Mouse (Mus musculus) CD4-positive, CD25-positive, alpha-beta regulatory T cell, adult 2 months (primary cell): ENCODE measurements at regions not wholly inside any gene's neighbourhood (a gene's known extent, or its start where the extent isn't known, plus 50 kb on each side); places are given as distances from the start of the nearest gene placed in this dataset.
"Not testable (repeated sequence)": the region's sequence is repeated elsewhere in the genome, so short reads cannot be mapped to it uniquely, and the experiment has no call there.

Experiments used
- DNase-seq: peaks from one replicate; pipeline ENCODE4 v3.0.0-alpha.2; 2012; ENCODE audit warnings: low read depth, low spot score

DNA sequence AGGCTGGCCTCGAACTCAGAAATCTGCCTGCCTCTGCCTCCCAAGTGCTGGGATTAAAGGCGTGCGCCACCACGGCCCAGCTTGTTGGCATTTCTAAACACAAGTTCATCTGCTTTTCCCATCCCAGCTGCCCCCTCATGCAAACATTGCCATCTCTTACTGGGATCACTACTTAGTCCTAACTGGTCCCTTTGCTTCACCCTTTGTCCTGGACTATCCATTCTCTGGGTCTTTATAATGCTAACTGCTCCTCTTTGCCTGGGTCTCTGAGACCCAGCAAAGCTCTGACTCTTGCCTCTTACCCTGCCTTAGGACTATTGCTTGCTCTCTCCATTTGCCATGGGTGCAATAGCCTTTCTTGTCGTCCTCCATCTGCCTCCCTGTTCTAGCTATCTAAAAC is 103.7 kb downstream of the Dad1 start:
- no peak for DNase-seq

DNA sequence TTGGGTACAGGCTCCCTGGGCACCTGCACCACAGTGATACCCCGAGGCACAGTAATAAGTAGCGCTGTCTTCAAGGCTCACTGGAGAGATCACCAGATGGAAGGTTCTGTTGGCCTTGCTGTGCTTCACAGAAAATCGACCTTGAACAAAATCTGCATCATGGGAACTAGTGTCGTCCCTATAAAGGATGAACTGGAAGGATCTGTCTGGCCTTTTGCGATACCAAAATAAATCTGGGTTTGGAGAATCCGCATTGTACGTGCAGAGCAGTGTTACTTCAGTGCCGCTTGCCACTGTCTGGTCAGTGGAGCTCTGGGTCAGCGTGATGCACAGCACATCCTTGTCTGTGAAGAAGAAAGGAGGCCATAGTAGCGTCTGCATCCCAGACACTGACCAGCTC is 105.3 kb downstream of the Dad1 start:
- no peak for DNase-seq

DNA sequence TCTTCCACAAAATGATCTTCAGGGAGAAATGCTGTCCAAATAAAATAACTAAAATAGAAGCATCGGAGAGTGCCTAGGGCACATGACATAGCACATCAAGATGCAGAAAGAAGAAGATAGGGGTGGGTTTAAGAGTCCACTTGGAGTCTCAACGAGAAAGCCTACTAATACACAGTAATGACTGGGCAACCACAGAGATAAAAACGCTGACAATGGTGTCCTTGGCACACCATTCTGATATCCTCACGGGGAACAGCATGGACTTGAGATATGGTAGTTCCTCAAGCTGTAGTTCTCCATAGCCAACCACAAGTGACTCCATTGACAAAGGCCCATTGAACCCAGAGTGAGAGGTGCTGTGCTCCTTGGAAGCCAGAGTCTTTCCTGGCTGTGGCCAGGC is 105.8 kb downstream of the Dad1 start:
- DNase-seq: no peak

DNA sequence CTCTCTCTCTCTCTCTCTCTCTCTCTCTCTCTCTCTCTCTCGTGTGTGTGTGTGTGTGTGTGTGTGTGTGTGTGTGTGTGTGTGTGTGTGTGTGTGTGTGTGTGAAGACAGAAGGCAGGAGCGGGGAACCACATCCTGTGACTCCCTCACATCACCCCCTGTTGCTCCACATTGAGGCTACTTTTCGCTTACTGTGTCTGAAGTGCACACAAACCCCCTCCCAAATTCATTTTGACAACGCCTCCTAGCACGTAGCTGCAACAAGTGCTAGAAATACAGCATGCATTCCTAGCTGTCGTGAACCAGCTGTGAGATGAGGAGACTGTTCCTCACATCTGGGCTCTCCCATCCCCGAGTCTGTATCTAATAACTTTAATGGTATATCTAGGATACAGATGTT is 106.4 kb downstream of the Dad1 start:
- peak; percentile 53 for DNase-seq

DNA sequence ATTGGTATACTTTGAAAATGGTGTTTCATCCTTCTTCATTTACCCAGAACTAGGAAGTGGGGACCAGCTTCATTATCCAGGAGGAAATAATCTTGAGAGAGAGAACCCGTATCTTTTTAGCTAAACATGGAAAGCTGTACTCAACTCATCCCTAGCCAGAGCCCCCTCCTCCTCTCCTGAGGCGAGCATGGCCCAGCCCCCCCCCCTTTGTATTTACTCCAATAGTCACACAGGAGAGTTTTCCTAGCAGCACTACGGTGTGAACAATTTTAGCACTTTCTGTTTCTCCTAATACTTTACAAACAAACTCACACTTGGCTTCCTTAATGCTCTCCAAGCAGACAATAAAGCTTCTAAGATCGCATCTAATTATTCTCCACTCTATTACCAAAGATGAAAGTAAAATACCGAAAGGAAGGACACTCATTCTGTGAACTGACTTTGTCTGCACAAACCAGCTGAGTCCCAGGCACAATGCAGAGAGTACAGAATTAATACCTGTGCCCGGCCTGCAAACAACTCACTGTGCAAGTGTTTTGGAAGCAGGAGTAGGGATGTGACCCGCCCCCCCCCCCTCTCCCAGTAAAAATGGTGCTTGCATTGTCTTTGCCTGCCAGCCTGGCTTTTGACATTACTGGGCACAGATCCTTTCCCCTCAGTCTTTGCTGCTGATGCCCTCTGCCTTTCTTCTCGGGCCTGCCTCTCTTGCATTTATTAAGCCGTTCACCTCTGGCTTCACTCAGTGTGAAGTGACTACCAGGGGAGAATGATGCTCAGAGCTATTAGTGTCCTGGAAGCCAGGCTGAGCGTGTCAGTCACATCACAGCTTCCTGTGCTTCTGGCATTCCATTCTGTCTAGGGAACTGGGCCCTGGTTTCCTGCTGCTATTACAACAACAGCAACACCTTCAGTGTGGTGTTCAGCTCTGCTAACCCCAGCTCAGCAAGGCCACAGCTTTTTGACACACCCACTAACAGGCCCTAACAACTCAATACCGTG is 107.9 kb downstream of the Dad1 start:
- DNase-seq: no peak

DNA sequence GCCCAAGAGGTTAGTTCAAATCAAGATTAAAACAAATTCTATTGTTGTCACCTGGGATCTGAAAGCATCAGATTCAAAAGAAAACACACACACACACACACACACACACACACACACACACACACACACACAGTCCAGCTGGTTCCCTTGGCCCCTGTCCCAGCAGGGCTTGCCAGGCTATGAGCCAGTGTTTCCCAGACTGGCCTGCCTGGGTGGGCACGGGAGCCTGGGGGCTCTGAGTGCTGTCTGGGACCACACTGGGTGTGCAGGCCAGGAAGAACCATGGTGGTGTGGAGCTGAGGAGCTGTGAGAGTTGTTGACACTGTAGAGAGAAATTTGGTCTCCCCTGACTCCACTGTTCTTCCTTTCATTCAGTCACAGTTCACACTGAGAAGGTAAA is 110.1 kb downstream of the Dad1 start:
- no peak for DNase-seq

DNA sequence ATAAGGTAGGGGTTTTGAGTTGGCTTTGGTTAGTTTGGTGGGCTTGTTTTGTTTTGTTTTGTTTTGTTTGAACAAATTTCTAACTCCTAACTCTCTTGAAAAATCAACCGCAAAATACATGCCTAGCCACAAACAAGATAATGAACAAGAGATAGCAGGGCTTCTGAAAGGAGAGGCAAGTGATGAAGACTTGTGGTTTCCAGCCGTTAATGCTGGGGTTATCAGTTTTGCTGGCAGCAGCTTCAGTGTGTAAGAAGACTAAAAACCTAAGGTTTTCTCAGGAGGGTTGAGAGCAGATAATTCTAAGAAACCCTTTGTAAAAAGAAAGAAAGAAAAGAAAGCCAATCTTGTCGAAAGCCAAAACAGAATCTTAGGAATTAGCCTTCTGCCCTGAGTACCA is 115.6 kb downstream of the Dad1 start:
- no peak for DNase-seq

DNA sequence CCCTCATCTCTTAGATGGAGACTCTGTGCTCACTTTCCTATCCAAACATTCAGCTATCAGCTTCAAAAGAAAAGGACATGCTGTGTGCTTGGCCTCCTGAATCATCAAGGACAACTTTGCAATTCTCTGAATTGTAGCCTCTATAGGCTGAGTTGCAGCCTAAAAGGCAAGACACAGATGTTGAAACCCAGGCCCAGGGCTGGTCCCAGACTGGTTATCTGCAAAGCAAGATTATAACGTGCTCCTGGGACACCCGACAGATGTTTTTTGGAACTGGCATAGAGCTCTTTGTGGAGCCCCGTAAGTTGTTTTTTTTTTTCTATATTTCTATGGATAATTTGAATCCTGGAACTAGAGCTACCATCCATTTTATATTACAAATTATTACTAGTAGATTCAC is 117.4 kb downstream of the Dad1 start:
- DNase-seq: no peak

DNA sequence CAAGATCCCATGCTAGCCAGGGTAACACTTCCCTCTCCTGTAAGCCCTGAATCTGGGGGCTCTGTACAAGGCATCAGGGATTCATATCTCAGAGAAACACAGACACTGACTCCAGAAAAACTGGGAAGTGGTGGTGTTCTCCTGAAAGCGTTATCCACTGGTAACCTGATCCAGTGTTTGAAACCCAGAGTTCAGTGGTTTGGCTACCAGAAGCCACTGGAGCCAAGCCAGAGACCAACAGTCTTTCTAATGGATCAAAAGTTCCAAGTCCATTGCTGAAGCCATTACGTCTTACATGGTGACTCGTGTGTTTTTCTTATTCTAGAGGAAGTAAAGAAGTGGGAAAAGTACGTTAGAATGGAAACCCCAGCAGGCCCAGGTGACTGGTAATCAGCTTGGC is 125.6 kb downstream of the Dad1 start:
- DNase-seq: no peak

DNA sequence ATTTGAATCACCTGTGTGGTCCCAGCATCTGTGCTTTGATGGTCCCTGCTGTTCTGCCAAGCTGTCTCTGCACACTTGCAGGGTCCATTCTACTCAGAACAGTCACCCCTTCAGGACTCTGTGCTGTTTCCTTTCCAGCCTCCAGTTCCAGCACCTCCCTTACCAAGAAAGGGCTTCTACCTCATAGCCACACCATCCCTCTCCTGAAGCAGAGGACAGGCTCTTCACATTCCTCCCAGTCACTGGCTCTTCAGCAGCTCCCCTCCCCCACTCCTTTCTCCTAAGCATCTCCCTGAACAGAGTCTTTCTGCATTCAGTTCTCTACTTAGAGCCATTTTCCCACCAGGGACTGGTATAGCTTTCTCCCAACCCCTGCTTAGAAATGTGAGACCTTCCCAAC is 128.4 kb downstream of the Dad1 start:
- no peak for DNase-seq

DNA sequence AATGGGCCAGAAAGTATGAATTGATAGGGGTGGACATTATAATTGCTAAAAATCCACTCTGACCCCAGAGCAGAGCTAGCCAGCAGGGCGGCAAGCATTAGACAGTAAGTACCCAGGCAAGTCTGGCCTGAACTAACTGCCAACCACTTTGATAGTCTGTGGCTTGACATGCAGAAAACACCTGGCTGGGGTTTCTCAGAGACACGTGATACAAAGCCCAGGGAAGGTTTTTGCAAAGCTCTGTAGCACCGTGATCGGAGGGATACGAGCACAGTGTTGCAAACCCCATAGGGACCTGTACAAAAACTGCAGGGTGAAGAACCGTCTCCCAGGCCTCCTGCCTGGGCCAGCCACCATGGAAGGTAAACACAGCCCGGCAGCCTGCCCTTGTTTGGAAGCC is 131.9 kb downstream of the Dad1 start:
- DNase-seq: no peak

DNA sequence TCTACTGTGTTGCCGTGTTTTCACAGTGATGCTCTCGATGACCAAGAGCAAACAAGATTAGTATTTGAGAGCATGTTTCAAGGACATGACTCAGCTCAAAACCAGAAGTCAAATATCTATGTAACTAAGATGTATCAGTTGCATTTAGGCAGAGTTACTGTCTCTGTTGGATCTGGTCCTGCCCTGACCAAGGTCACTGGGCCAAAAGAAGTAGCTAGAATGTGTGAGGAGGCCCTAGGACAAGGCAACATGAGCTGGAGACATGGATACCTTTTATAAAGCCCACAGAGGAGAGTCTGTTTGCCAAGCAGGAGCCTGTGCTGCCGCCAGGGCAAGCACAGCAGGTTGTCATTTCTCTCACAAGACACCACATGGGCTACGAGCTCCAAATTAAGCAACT is 132.6 kb downstream of the Dad1 start:
- no peak for DNase-seq

DNA sequence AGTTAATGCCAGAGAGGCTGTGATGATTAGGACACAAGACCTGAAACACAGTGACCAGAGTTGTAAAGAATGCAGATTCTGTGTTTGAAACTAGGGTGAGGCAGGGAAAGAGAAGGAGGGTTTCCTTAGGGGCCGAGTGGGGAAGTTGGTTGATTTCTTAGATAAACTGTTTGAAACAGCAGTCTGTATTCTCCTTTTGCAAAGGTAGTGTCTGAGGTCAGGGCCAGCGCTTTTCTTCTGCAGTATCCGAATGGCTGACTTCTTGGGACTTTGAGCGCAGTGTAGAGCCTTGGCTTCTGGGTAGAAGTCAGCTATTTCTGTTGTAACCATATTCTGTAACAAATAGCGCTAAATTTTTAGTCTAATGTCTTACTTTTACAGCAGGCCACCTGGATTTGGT is 133.7 kb downstream of the Dad1 start:
- no peak for DNase-seq

DNA sequence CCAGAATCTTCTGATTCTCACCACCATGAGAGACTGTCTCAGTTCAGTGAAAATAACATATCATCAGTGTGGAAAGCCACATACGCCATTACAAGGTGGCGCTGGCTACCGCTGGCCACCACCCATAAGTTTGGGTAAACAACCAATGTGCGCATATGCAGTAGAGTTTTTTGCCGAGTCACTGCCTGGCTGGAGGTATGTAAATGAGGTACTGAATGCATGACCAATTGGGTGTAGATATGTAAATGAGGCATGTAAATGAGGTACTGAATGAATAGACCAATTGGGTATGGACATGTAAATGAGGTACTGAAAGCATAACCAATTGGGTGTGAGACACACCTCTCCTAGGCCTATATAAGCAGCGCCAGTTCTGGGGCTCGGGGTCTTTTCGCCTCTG is 136.3 kb downstream of the Dad1 start:
- not testable (repeated sequence) for DNase-seq

DNA sequence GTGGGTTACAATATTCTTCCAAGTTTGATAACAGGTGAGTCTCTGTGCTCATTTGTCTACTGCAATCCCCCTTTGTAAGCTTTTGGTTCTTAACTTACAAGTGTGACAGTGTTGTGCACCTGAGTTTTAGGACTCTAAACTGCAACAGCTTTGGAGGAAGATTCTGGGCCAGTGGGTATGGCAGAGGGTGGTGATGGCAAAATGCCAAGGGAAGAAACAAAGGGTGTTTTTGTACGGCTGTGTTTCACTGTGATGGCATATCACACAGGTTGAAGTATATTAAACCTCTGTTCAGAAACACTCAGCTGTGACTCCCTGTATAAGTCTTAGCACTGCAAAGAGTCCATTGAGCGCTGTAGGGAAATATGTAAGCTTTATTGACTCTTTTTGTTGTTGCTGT is 140.7 kb downstream of the Dad1 start:
- DNase-seq: no peak

DNA sequence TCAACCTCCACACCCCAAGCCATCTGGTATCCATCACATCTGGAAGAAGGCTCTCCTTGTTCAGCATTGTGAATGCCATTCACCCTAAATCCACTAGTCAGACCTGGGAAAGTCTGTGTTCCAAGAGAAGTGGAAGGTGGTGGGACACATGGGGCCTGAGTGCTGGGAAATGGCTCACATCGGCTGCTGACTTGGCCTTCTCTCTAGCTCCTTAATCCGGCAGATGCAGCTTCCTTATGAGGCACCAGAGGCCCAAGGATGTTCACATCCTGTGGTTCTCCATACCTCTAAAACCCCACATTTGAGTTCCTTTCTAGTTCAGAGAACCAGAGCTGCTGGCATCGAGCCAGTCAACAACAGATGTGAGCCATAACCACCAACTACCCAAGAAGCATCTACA is 142.9 kb downstream of the Dad1 start:
- peak; percentile 14 for DNase-seq

DNA sequence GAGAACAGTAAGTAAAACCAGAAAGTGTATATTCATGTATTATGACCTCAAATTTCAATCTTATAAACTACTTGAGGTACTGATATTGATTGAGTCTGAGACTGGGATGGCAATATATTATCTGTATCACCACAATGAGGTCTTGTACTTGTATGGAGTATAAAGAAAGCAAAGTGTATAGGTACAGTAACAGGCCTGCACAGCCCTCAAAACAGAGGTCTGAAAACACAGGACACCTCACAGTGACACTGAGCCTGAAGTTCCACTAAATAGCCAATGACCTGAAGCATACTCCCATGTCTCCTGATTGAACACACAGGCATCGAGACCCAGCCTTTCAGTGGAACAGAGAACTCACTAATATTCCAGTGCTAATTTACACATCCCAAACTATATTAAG is 144.8 kb downstream of the Dad1 start:
- DNase-seq: no peak

DNA sequence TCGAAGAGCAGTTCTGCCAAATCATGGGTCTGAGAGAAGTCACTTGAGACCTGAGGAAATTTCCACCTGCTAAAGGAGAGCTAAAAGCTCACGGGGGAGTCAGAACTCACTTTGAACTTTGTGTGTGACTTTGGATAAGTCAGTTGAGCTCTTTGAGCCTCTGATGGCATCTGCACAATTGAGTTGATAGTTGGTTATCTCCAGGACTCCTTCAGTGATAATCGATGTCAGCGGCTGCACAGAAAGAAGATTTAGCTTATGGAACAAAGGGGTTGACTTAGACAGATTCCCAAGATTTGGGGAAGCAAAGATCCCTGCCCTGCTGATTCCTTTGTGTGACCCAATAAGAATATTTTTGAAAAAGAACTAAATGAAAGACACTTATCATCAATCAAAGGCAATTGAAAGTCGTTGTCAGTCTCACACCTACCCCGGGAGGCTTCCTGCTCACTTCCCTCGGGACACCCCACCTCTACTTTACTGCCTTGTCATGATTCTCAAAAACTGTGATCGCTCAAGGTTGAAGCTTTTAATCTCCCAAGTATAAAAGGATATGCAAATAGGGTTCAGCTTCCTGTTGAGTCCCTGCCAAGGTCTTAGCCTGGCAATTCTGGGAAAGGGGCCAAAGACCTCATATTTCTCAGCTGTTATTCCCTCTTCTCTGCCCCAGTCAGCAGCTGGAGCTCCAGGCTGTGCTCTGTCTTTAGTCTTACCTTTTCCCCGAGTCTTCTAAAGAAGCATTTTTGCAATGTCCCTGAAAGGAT is 145.4 kb downstream of the Dad1 start:
- DNase-seq: no peak

DNA sequence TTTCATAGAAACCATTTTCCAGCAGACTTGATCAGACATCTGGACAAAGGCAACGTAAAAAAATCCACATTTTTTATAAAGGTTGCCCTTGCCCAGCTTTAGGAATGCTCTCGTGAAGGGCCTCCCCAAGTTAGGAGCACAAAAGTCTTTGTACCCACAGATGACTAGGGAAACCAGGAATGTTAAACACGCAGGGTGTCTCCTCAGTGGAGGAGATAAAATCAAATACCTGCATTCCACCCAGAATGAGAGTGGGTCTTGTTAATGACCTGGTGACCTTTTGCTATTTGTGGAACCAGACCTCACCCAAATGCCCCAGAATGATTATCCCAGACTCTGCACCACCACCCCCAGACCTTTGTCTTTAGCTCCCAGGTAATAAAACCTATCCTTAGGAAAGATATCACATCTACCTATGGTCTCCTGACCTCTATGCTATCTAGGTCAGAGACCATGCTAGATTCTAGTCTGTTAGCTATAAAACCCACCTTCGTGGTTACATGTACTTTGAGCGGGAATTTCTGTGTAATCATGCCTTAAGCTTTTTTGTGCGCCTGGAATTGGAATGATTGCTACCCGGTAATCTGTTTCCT is 146.6 kb downstream of the Dad1 start:
- DNase-seq: no peak

DNA sequence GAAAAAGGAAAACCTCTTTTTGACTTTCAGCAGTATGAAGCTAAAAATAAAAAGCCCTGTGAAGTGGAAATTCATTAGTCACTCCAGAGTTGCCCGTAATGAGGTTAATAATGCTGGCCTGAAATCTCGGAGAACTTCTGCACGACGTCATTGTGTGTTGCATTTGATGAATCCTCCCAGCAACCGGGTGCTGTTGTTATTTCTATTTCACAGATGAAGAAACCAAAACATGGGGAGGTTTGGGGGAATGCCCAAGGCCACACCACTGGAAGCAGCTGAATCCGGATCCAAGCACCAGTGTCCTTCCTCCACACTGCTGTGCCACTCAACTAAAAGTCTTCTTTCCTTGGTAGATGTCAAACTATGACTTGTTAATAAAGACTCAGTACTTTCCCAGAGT is 149.7 kb downstream of the Dad1 start:
- DNase-seq: no peak

DNA sequence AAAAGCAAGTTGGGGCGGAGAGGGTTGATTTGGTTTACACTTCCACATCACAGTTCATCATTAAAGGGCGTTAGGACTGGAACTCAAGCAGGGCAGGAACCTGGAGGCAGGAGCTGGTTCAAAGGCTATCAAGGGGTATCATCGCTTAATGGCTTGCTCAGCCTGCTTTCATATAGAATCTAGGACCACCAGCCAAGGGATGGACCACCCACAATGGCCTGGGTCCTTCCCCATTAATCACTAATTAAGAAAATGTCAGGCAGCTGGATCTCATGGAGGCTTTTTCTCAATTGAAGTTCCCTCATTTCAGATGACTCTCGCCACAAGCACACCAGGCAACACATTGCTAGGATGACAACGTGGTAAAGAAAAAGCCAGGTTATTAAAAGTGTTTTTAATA is 150.4 kb downstream of the Dad1 start:
- no peak for DNase-seq

DNA sequence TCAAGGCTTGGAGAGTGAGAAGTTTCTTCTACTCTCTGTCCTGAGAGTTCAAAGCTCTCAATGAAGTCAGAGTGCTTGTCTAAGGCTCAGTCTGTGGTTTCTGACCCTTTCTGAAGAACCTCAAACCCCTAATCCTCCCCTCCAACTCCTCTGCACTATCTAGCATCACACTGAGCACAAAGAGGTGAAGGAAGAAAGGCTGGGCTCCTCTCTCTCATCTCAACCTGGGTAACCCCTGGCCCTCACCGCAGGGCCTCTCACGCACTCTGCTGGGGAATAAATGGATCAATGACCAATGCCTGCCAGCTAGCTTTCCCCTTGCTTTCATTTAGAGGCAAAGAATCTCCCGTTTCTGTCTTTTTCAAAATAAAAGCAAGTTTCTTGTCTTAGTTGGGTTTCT is 150.8 kb downstream of the Dad1 start:
- DNase-seq: no peak

DNA sequence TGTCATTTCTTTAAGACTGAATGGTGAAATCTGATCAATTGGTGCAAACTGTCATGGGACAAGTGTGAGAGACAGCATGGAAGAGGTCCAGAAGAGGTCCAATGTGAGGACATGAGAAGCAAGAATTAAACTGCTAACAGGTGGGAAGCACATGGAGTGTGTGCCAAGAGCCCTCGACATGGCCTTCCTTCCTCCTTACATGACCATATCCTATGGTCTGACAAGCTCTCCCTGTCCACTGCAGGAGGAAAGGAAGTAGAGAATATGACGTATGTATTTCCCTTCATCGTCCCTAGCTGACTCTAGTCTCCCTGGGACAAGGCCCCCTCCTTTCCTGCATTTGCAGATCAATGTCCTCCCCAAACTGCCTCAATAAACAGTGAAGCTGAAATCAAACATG is 152.1 kb downstream of the Dad1 start:
- DNase-seq: no peak
